Mouse (Mus musculus) R1 (cell line): ENCODE data around the gene Pbx3.

Source experiments
- DNase-seq: peaks from one replicate; pipeline ENCODE4 v3.0.0-alpha.2; 2018; ENCODE audit warnings: low read depth, low spot score

Gene Pbx3

GRCm38 (mm10) chr2:34372305-34373301, at the start of gene Pbx3:
Gene Pbx3, minus strand, starts transcription at chr2:34373142.
- DNase-seq: peak; percentile 99

DNA sequence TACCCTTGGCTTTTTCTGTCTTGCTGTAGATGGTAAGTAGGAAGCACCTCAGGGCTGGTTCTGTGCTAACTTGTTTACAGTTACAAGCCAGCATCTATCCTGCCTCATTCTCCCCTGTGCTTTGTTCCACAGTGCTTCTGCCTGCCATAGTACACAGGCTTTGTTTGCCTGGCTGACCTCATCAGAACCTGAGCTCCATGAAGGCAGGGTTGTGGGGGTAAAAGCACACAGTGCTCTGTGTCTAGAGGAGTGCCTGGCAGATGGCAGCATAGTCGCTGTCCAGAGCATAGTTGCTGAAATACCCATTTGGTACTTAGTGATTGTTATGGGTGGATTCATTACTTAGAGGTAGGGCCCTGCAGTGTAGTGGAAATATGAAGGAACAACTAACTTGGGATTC, 47.3 kb upstream of the Pbx3 start:
- DNase-seq: peak; percentile 33

- DNase-seq: no peak
These were observed 36.9 kb upstream of the Pbx3 start for GRCm38 (mm10) chr2:34409741-34410340.

DNA sequence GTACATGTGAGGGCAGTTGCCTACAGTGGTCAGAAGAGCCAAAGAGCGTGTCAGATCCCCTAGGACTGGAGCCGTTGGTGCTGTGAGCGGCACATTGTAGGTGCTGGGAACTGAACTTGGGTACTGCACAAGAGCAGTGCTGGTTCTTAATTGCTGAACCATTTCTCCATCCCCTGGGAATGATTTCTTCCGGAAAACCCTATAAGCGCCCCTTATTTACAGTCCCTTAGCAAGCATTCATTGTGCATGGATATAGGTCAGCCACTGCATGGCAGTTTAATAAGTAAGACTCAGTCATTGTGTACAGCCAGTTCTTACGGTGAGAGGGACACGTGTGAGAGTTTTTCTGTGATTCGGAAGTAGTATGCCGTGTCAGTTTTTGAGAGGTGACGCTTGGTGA, 35.4 kb upstream of the Pbx3 start:
- DNase-seq: no peak

- DNase-seq: peak; percentile 20
These were observed 34.7 kb upstream of the Pbx3 start for GRCm38 (mm10) chr2:34407596-34407995.

- peak; percentile 98 for DNase-seq
These were observed 33.9 kb upstream of the Pbx3 start, which contains the start of gene Mapkap1 for GRCm38 (mm10) chr2:34406601-34407464. Gene Mapkap1, plus strand, starts transcription at chr2:34406771.

GRCm38 (mm10) chr2:34399535-34399934, 26.6 kb upstream of the Pbx3 start:
- DNase-seq: peak; percentile 73

GRCm38 (mm10) chr2:34378930-34379329, 6.0 kb upstream of the Pbx3 start:
- DNase-seq: no peak

DNA sequence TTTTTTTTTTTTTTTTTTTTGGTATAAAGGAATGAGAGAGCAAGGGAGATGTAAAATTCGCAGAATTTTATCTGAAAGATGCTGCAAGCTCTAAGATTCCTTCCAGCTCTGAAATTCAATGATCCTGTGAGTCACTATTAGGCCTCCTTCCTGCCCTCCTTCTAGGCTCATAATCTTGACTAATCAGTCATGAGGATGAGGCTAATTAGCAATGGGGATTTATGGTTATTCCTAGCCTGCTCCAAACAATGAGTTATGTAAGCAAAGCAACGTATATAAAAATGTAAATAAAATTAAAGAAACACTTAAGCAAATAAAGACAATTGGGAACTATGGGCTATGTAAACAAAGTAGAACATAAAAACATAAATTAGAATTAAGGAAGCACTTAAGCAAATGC, 1.4 kb upstream of the Pbx3 start:
- DNase-seq: no peak

GRCm38 (mm10) chr2:34373886-34374285, 944 bp upstream of the Pbx3 start:
- DNase-seq: no peak

DNA sequence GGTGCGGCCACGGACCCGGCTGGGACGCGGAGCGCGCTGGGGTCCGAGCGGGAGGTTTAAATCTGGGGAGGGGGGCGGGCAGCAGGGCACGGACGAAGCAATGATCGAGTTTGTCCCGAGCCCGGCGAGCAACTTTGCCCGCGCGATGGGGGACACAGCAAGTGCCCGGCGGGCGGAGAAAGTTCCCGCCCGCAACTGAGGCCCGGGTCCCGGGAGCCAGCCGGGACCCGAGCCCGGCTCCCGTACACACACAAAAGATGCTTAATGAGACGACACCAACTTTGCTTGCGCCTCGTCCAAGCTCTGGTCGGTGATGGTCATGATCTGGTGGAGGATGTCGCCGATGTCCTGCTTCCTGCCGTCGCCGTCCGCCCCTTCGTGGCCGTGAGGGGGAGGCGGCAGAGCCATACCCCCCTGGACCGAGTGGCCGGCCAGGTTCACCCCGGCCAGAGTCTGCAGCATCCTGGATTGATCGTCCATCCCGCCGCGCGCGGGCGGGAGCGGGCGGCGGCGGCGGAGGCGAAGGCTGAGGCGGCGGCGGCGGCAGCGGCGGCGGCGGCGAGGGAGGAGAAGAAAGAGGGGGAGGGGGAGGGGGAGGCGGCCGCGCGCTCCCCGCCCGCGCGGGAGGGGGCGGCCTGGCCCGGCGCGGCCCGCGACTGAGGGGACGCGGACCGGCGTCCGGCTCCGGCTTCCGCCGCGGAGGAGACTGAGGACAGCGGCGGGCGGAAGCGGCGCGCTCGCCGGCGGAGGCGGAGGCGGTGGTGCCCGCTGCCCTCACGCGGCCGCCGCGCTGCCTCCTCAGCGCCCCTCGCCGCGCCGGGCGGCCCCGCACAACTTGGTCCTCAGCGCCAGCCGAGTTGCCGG, 1.3 kb downstream of the Pbx3 start:
- DNase-seq: peak; percentile 52

GRCm38 (mm10) chr2:34370725-34371440, 2.1 kb downstream of the Pbx3 start:
- peak; percentile 39 for DNase-seq

DNA sequence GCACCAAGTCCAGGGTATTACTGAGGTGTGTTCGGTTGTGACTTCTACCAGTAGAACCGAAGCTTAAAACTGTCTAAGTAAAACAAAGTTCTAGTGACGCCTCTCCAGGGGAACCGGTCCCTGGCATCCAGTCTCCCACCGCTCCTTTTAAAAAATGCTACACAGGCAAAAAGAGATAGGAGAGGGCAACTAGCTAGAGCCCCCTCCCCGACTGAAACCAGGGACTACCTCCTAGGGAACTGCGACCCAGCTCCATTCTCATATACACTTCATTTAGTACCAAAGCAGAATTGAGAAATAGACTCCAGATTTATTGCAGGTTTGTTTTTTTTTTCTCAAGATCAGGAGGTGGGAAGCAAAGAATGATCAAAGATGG, 2.6 kb downstream of the Pbx3 start:
- no peak for DNase-seq

- no peak for DNase-seq
These were observed 4.5 kb downstream of the Pbx3 start for GRCm38 (mm10) chr2:34368396-34368795.

- no peak for DNase-seq
These were observed 5.9 kb downstream of the Pbx3 start for GRCm38 (mm10) chr2:34367024-34367423.

DNA sequence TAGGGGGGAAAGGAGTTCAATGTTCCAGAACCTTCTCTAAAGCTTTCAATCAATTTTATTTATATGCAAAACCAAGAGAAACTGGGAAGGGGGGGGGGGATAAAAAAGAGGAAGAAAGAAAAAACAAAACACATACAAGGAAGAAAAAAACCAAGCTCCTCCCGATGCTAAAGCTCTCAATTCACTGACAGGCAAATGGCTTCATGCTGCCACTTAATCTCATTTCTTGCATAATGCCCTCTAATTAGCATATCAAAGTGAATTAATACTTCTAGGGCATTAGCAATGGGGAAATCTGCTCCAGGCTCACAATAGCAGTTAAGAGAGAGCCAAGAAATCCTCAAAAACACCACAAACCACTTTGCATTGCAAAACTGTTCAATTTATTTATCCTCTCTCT, 9.3 kb downstream of the Pbx3 start:
- no peak for DNase-seq

DNA sequence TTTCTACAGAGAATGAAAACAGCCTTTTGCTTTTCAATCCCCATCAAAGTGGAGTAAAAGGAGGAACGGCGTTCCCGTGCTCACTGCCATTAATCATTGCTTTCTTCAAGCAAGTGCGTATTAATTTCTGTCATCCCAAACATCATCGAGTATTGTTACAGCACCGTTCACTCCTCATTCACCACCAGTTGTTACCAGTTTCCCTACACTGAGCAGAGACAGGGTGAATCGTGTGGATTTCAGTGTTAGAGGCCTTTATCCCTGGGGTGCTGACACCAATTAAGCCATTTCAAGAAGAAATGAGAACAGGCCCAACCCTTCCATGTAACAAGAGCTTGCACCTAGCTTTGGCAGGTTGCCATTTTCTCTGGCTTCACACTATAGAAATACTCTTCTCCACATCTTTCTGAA, 17.1 kb downstream of the Pbx3 start:
- DNase-seq: no peak

GRCm38 (mm10) chr2:34352006-34352405, 20.9 kb downstream of the Pbx3 start:
- no peak for DNase-seq

- no peak for DNase-seq
These were observed 25.8 kb downstream of the Pbx3 start for GRCm38 (mm10) chr2:34347096-34347495.

DNA sequence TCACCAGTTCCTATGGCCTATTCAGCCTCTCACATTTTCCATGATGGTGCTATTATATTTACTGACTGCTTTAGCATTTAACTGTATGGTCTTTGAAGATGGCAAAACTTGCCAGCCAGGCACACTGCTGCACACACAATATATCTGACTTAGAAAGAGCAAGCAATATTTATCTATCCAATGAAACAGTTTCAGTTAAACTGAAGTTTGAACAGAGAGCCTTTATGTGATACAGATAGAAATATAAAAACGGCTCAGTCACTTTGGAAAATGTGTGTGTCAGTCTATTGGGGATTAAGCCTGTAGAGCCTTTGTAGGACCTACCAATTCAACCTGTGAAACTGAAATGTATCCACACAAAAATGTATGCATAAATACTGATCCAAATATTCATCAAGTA, 74.3 kb downstream of the Pbx3 start:
- DNase-seq: no peak
